Mouse (Mus musculus): Measurements from ENCODE around the gene Clcn7.

The Clcn7 gene

DNA sequence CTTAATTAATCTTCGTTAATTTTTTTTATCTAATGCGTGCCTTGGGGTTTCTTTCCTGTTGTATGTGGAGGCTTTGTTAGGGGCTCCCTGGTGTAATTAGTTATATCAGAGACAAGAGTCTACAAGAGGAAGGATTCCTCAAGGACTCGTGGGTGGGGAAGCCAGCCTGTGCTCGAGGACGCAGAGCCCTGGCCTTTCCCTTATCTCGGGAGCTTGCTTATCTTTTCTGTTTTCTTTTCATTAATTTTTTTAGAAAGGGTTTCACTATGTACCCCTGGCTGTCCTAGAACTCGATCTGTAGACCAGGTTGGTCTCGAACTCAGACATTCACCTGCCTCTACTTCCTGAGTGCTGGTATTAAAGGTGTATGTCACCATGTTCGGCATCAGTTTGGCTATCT is 5.5 kb upstream of the Clcn7 start:
- no peak for DNase-seq (ENCODE audit: low spot score)

DNA sequence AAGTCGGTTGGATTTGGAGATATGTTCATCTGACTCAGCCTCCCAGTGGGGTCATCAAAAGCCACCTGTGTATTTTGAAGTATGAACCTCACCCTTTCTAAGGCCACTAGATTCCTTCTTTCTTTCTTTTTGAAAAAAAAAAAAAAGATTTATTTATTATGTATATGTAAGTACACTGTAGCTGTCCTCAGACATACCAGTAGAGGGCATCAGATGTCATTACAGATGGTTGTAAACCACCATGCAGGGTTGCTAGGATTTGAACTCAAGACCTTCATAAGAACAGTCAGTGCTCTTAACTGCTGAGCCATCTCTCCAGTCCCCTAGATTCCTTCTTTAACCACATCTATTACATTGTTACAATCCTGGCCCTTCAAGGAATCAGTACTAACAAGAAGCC is 3.1 kb upstream of the Clcn7 start:
- DNase-seq (ENCODE audit: low spot score), result no peak

DNA sequence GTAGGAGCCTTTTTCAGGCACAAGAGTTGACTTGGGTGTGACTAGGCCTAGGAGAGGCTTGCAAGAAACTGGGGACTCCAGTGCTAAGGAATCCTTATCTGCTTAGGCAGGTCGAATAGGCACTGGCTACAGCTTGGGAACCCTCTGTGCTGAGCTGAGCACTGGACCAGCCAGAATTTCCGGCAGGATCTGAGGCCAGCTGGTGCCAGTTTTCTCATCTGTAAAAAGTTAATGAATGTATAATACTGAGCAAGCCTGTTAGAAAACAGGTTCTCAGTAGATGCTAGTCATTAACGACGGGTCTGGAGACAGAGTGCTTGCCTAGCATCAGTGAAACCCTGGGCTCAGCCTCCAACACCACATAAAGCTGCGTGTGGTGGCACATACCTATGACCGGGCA is 2.4 kb downstream of the Clcn7 start:
- DNase-seq (ENCODE audit: low spot score), result no peak

DNA sequence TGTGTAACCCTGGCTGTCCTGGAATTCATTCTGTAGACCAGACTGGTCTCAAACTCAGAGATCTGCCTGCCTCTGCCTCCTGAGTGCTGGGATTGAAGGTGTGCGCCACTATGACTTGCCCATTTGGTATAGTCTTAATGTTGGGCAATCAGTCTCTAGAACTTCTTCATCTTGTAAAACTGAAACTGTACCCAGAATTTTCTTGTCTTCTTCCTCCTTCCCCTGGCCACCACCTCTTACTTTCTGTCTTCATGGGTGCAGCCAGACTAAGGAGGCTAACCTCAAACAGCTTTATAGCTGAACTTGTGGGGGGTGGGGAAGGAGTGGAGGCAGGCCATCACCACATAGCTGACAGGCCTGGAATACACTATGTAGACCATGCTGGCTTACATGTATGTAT is 5.6 kb downstream of the Clcn7 start:
- DNase-seq (ENCODE audit: low spot score), result no peak

DNA sequence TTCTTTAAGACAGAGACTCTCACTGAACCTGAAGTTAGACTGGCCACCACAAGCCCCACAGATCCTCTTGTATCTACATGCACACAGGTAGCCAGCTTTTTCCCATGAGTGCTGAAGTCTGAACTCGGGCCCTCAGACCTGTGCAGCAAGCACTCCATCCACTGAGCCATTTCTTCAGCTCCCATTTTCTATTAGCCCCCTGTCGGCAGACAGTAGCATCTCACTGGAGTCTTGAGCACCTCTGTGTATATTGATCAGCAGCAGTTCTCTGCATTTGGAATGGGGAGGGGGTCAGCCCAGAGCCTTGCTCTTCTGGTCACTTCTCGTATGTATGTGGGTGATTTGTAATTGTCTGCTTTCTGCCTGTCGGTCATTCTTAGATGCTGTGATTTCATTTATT is 6.8 kb downstream of the Clcn7 start:
- no peak for DNase-seq (ENCODE audit: low spot score)

DNA sequence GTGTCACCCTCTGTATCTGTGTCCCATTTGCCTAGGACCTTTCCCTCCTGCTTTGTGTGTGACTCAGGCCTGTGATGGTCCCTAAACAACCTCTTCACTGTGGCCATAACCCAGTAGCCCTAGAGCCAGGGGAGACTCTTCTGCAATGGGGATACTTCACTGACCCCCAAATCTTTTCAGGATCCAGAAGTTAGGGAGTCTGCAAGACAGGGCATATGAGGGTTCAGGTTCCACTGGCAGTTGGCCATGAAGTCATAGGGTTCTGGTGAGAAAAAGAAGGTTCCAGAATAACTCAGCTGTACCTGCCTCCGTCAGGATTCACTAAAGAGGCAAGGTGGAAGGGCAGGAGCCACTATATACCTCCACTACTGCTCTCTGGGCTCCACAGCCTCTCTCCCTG is 29.0 kb downstream of the Clcn7 start, which contains the start of gene Ccdc154:
Gene Ccdc154, plus strand, starts transcription at position 301 of the 400 bp plus-strand sequence.
- DNase-seq (ENCODE audit: low spot score), result no peak

DNA sequence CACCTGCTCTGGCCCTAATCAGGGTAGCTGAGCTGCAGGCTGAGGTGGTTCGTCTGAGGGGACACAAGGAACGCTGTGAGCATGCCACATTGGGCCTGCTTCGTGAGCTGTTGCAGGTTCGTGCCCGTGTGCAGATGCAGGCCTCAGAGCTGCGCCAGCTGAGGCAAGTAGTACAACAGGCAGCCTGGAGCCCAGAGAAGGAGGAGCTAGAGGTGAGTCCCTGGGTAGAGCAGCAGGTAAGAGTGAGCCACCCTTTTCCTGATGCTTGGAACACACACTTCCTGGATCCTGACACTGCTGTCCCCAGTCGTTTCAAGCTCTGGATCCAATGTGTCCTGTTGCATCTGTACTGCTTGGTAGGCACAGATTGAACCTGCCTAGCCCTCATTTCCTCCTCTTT is 30.2 kb downstream of the Clcn7 start:
- no peak for DNase-seq (ENCODE audit: low spot score)

DNA sequence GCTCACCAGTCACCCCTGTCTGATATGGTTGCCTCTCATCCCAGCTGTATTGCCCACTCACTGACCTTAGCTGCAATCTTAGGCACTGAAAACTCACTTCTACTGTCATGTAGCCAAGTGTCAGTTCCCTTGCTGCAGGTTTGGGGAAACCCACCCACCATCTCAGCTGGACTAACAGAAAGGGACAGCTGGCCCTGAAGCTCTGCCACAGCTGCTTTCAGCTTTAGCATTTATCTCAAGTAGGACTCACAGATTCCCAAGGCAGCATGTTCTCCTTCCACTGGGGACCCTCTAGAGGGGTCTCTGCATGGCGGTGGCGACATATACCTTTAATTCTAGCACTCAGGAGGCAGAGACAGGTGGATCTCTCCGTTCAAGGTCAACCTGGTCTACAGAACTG is 31.6 kb downstream of the Clcn7 start:
- no peak for DNase-seq (ENCODE audit: low spot score)

DNA sequence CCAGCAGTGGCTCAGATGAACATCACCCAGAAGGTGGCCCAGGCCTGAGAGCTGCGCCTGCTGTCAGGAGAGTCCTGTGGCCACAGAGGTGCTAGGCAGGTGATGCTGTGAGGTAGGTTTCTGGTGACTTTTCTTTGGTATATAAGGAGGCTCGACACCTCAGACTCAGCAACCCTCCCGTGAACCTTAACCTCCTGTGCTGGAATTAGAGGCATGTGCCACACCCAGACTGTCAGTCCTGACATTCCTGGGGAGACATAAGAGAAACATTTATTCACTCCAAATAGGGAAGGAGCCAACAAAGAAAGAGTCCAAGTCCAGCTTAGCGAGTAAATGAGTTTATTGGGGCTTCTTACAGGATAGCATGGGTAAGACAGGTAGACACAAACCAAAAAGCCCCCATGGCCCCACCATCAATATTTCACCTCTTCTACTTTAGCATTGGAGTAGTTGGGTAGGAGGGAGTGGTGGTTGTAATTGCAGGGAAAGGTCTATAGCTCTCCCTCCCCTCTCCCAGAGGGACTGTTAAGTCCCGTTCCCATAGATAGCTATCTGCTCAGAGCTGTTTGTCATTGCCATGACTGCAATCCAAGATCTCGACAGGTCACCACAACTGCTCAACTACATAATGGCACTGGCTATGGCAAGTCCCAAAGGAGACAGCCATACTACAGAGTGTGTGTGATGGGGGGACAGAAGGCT is 32.9 kb downstream of the Clcn7 start:
- DNase-seq (ENCODE audit: low spot score), result no peak

DNA sequence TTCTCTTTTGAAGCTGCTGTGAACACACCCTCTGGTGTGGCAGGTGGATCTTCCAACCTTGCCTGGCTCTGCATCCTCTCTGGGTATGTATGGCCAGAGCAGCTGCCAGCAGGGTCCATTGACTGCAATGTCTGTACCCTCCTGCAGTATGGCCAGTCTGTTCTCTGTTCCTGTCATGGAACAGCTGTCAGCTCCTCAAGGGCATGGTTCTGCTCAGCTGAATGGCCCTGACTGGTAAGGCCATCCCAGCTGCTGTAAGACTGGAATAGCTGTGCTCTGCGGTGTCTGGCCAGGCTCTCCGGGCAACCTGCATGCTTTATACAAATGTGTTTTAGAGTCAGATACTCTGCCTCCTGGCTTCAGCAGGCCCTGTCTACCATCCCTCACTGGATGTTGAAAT is 36.5 kb downstream of the Clcn7 start:
- DNase-seq (ENCODE audit: low spot score), result no peak

DNA sequence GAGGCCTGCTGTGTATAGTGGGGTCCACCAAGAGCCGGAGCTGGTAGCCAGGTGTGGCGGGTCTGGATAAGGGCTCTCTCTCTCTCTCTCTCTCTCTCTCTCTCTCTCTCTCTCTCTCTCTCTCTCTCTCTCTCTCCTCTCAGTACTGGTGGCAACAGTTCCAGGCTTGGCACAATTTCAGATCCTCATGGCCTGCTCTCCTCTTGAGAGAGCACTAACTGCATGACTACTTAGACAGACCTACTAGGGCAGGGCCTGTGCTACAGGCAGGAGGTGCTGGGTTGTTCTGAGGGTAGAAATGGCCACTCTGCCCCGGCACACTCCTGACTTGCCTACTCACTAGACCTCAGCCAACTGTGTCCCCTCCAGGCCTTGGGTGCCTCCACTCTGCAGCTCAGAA is 39.4 kb downstream of the Clcn7 start:
- no peak for DNase-seq (ENCODE audit: low spot score)

DNA sequence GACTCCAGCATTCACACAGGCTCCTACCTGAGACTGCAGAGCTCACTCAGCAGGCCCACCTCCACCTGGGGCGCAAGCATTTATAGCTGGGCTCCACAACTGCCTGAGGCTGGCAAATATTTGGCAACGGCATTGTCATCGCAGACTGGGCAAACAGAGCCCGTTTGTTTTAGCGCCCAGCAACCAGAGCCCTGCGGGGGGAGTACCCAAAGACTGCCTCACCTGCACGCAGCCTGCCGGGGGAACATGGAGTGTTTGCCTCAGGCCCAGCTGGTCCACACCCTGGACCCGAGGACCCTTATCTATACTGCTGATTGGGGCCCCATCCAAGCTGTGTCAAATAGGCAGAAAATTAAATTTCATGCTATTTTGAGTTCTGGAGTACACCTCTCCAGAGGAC is 42.2 kb downstream of the Clcn7 start, which contains the start of gene Gm38655:
Gene Gm38655, minus strand, starts transcription at position 61 of the 400 bp plus-strand sequence.
- peak; percentile 55 for DNase-seq (ENCODE audit: low spot score)

DNA sequence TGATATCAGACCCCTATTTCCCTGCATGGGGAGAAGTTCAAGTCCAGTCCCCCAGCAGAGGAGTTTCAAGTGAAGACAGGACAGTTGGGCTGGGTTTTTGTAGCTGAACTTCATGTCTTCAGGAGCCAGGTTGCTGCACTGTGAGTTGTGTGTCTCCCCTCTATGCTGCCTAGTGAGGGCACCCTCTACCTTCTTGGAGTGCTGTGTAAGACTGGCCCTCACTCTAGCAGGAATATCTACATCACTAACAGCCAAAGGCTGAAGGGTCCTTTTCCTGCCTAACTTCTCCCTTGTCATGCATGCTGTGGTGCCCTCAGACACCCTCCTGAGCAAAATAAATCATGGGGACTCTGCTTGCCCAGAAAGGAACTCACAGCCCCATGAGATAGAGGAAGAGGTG is 50.0 kb downstream of the Clcn7 start:
- peak; percentile 50 for DNase-seq (ENCODE audit: low spot score)

DNA sequence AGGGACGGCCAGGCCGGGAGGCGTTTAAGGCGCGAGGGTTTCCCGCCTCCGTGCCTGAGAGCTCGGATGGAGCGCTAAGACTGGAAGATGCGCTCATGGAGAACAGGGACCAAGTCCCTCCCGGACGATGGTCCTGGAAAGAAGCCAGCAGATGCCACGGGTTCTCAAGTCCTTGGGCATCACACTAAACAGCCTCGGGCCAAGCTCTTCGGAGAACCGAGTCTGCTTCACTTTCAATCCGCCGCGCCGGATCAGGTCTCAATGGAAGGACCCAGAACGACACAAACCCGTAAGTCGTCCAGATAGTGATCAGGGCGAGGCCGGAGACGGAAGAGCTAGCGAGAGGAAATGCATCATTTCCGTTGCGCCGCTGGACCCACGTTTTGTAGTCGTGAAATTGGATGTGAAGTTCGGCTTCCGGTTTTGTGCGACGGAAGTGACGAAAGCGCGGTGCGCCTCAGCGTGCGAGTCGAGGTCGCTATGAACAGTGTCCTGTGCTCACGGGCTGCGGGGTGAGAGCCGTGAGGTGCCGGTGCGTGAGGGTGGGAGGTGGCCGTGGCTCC is 51.0 kb downstream of the Clcn7 start, which contains the start of gene BC003965:
Gene BC003965, plus strand, starts transcription at position 426 of the 563 bp plus-strand sequence.
- DNase-seq (ENCODE audit: low spot score), result peak; percentile 99

DNA sequence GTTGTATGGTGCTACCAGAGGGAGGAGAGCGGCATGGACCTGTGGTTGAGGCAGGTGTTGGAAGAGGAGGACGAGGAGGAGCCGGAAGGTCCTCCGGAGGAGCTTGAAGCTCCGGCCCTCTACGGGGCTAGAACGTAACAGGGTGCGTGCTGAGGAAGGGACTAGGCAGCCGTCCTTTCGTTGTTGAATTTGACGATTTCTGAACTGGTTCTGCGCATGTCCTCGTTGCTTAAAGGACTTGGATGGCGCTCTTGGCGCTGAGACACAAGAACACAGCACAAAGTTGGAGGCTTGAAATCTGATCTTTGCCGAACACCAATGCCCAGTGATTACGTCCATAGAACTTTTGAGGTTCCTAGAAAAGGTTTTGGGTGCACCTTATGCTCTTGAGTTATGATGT is 51.8 kb downstream of the Clcn7 start:
- peak; percentile 50 for DNase-seq (ENCODE audit: low spot score)

DNA sequence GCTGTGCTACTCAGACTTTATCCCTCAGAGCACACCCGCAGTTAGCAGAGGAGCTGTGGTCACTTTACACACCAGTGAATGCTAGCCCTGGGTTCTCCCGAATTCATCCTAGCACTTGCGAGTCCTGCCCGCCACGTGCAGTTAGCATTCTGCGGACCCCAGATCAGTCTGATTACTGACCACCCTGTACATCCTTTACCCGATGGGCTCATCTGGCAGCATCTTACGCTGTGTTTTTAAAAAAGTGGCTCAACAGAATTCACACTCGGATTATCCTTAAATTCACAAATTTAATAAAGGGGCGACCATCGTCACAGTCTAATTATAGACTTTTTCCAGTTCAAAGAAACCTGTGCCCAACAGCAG is 54.6 kb downstream of the Clcn7 start:
- DNase-seq (ENCODE audit: low spot score), result no peak

DNA sequence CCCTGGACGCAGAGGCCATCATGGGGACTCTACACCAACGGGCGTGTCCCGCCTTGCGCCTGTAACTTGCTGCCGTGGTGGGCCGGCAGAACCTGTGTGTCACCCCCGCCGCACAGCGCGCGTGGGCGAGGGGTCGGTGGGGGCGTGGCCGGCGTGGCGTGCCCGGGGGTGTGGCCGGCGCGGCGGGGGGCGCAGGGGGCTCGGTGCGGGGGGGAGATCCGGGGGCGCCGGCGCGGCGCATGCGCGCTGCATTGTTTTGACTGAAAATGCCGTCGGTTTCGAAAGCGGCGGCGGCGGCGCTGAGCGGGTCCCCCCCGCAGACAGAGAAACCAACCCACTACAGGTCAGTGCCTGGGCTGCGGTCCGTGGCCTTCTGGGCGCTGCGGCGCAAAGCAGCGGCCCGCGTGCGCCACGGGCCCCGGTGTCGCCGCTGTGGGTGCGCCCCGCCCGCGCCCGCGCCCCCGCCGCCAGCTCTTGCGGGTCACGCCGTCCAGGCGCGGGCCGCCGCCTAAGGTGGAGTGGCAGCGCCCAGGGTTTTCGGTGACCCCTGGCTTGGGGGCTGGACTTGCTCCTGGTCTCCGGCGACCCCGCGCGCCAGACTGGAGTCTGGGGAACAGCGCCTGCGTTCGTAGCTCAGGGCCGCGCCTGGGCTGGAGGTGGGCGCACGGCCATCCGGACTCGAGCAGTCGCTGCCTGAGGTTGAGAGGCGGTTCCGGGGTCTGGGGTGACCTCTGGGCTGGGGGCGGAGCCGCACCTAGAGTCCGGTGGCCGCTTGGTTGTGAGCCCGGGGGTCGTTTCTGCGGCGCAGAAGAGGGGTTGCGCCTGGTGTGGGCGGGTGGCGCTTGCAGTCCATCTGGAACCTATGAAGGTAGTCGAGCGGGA is 55.2 kb downstream of the Clcn7 start, which contains the start of gene Unkl:
Gene Unkl, plus strand, starts transcription at position 248 of the 882 bp plus-strand sequence.
- peak; percentile 81 for DNase-seq (ENCODE audit: low spot score)

DNA sequence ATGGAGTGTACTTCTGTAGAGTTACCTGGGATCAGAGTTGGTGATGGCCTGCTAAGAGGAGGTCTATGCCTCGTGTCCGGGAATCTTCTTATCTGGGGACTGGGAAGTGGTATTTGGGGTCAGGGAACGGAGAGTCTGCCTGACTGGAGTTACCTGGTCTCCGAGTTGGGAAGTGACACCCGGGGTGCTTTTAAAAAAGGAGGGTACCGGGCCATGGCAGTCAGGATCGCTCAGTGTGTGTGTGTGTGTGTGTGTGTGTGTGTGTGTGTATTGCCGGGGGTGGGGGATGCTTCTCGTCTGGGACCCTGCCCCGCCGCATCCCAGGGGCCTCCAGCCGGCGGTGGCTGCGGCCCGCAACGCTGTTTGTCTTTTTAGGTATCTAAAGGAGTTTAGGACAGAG is 55.9 kb downstream of the Clcn7 start:
- no peak for DNase-seq (ENCODE audit: low spot score)

DNA sequence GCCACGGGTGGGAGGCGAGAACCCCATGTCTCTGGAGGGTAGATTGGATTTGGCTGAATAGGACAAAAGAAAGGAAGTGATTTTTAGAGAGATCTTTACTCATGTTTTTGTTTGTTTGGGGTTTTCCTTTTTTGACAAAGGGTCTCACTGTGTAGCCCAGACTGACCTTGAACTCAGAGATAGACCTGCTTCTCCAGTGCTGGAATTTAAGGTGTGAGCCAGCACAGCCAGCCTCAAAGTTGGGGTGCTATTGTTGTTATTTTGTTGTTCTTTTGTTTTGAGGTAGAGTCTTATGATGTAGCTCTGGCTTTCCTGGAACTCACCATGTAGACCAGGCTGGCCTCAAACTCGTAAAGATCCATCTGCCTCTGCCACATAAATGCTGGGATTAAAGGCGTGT is 69.2 kb downstream of the Clcn7 start:
- no peak for DNase-seq (ENCODE audit: low spot score)

DNA sequence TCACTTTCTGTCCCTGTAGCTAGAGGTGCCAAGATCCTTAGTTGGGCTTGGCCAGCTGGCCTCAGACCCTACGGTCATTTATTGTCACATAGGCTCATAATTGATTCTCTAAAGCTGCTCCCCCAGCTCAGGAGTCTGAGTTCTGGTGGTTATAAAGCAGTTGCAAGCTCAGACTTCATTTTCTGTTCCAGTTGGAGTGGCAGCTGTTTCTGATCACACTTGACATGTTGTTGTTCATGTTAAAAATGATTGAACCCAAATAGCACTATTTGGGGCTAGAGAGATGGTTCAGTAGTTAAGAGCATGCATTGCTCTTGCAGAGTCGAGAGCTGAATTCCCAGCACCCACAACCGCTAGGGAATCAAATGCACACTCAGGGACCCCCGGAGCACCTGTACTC is 76.8 kb downstream of the Clcn7 start:
- DNase-seq (ENCODE audit: low spot score), result no peak

DNA sequence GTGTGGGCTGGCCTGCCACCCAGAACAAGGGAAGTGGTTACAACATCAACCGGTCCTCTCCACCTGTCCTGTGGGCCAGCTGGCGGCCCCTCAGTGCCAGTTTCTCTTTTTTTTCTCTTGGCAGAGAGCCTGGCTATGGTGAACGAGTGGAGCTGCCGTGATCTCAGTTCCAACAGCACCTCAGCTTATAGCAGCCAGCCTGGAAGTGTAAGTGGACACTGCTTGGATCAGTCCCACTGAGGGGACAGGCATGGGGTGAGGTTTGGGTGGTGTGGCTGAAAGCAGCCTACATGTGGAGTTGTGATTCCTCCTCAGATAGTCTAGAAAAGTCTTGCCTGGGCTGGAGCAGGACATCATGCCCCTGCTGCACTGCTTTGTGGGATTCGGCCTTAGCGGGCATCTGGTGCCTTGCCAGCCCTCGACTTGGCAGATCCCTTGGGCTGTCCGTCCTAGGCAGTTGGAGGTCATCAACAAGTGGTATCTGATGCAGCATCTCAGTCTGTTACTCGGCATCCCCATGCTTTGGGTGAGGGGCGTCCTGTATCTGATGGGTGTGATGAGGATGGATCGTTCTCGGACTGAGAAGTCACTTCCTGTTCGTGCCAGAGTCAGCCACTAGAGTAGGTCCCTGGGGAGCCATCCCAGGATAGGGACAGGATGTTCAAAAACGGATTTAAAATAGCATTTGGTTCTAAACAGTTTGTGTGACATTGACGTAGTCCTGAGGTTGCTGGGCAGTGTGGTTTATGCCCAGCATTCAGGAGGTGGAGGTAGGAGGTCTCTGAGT is 77.7 kb downstream of the Clcn7 start:
- peak; percentile 68 for DNase-seq (ENCODE audit: low spot score)

DNA sequence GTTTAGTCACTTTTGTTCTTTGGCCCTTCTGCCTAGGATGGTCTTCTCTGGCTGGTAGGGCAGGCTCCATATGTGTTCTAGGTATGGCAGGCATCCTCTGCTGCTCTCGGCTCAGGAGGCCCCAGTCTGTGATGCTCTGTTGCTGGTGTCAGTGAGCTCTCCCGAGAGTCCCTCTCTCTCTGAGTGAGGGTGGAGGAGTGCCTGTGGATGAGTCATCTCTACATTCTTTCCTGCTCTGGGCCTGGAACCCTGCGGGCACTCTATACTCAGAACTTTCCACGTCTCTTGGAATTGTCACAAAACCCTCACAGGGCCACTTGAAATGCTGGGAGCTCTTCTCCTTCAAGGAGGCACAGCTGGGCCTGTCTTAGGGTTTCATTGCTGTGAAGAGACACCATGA is 78.5 kb downstream of the Clcn7 start:
- peak; percentile 66 for DNase-seq (ENCODE audit: low spot score)

Data from MN1 (cell line).